8 mouse cellular contexts compared by ENCODE assay signal in the genomic region with DNA sequence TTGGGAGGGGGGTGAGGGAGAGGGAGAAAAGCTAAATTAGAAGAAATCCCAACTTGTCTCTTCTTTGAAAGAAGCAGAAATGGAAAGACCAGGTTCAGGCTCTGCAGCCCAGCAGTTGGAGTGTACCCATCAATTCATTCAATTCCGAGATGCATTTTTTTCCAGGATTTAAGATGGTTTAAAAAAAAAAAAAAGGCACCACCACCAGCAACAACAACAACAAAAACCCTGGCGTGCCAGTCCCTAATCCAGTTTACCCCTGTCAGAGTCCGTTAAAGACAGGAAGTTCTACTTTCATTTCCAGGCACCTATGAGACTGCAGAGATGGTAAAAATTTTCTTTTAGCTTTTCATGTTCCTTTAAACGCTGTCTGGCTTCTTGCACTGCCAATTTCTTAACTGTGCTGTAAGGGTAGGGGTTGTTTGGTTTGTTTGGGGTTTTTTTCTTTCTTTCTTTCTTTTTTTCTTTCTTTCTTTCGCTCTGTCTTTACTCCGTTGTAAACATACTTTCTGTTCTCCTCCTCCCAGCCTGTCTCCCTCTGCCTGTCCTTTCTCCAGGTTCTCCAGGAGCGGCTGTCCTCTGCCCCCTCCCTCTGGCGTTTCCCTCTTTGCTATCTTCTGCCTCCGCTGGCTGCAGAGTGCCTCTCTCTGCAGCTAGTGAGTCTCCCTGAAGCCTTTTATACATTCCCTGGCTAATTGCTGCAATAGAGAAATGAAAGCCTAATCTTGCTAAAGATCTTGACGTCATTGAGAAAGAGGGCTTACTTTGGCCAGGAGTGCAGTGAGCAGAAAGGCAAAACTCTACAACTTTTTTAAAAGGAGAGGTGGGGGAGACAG. TPM values are rescaled to one million over a fixed set of nuclear protein-coding genes. Genes with fewer than 3 reads are reported as not detected.
DNase-seq lines count a peak whose midpoint lies in the region; ATAC-seq and TF ChIP-seq lines count a peak whose summit lies in the region.

Gene Dio2 (minus strand): TSS at position 51 of the 836 bp plus-strand sequence.

- peak within 1 kb of the TSS; percentile 39 for H3K4me3 ChIP-seq in lung, embryonic 16.5 days (ENCODE audit: low read length)
- peak within 1 kb of the TSS; percentile 30 for H3K4me3 ChIP-seq in limb, embryonic 14.5 days (replicated peaks; ENCODE audit: low read length)

- no peaks in the 10 kb centered on the region for H3K4me1 ChIP-seq in lung, embryonic 16.5 days (replicated peaks; ENCODE audit: control insufficient read depth, insufficient read depth, low read length)
- no peaks in the 10 kb centered on the region for H3K4me1 ChIP-seq in limb, embryonic 14.5 days (ENCODE audit: control insufficient read depth, insufficient read depth, low read length)

- H3K27me3 ChIP-seq in lung, embryonic 16.5 days (ENCODE audit: control insufficient read depth, insufficient read depth, low read depth, low read length): no peaks in the 10 kb centered on the region
- H3K27me3 ChIP-seq in limb, embryonic 14.5 days (ENCODE audit: control insufficient read depth, insufficient read depth, low read length): no peaks in the 10 kb centered on the region

- peak within 1 kb of the TSS; percentile 29 for H3K9ac ChIP-seq in lung, embryonic 16.5 days (ENCODE audit: low read length)
- peak within 1 kb of the TSS; percentile 46 for H3K9ac ChIP-seq in limb, embryonic 14.5 days (ENCODE audit: low read depth, low read length, severe bottlenecking)

- DNase-seq in lung, postnatal 36 days: no peak
- peak; percentile 64 for DNase-seq in adrenal gland, postnatal 10 days
- DNase-seq in embryo, embryonic 11 days: peak; percentile 31
- DNase-seq in limb, embryonic 14.5 days (ENCODE audit: low spot score): no peak
- DNase-seq in right cerebral cortex, postnatal 25 days: peak; percentile 13

- WGBS in lung, embryonic 16.5 days: 13% methylated on average over 10 of the region's 10 CpGs
- 16% methylated on average over 10 of the region's 10 CpGs for WGBS in limb, embryonic 14.5 days

- ATAC-seq in lung, embryonic 16.5 days (ENCODE audit: low read depth): peak; percentile 61
- ATAC-seq in hematopoietic stem cell, adult 5-6 weeks (replicated peaks in 1 of 2; ENCODE audit: insufficient read depth in 1 of 2, low FRiP score in 2 of 2, low TSS enrichment in 1 of 2, low read depth in 1 of 2, poor library complexity in 2 of 2, severe bottlenecking in 2 of 2): peak; percentile 52 to 62
- no peak for ATAC-seq in limb, embryonic 14.5 days (ENCODE audit: low FRiP score, low read depth)
- ATAC-seq in monocyte, adult 5-6 weeks (replicated peaks; ENCODE audit: insufficient number of reproducible peaks, low FRiP score, low TSS enrichment, poor library complexity, severe bottlenecking): no peak

- no peaks in the 10 kb centered on the region for H3K36me3 ChIP-seq in lung, embryonic 16.5 days (ENCODE audit: control insufficient read depth, insufficient read depth, low read length)
- H3K36me3 ChIP-seq in limb, embryonic 14.5 days (ENCODE audit: control insufficient read depth, insufficient read depth, low read length): no peaks in the 10 kb centered on the region

- TF ChIP-seq POLR2A in limb, embryonic 14.5 days (IDR thresholded peaks at IDR 0.05; ENCODE audit: borderline replicate concordance, extremely low read depth, insufficient read depth, insufficient read length): no peak

- peak within 1 kb of the TSS; percentile 44 for H3K4me2 ChIP-seq in lung, embryonic 16.5 days (ENCODE audit: low read depth, low read length)
- peak within 1 kb of the TSS; percentile 53 for H3K4me2 ChIP-seq in limb, embryonic 14.5 days (replicated peaks; ENCODE audit: low read depth, low read length, severe bottlenecking)

- H3K27ac ChIP-seq in lung, embryonic 16.5 days (ENCODE audit: low read length): no peak within 1 kb of the TSS
- H3K27ac ChIP-seq in limb, embryonic 14.5 days (replicated peaks; ENCODE audit: low read depth, low read length): no peak within 1 kb of the TSS

- no peaks in the 10 kb centered on the region for H3K9me3 ChIP-seq in lung, embryonic 16.5 days (ENCODE audit: control insufficient read depth, low read length)
- no peaks in the 10 kb centered on the region for H3K9me3 ChIP-seq in limb, embryonic 14.5 days (ENCODE audit: control insufficient read depth, low read length)

RNA-seq across cellular contexts. Expression of gene Dio2, which starts in this region (rescaled TPM):
- 0.54 and 0.58 TPM in 2 replicates for polyA plus RNA-seq in lung, embryonic 16.5 days (2015; fragmentation: Nextera tagmentation; extraction: Ambion mirVana)
- 10 to 100 TPM; 12.1 to 88.4 TPM for total RNA-seq in adrenal gland, postnatal 10 days (2021)
- 8.3 and 9.2 TPM in 2 replicates for total RNA-seq in hematopoietic stem cell, adult 5-6 weeks (2017)
- polyA plus RNA-seq in limb, embryonic 14.5 days (2012; rRNA removed): 0.54 and 0.58 TPM in 2 replicates
- polyA plus RNA-seq in limb, embryonic 14.5 days (2014; fragmentation: Nextera tagmentation; extraction: Ambion mirVana): 0.50 and 0.83 TPM in 2 replicates
- 0.21 TPM in 1 of 3 replicates, not detected in the others for total RNA-seq in monocyte, adult 5-6 weeks (2017)

Comparison
In these comparisons a context has a peak if more than half of its experiments do, and no peak if none do; other contexts are left out.
1. Peak in ATAC-seq, H3K4me3 ChIP-seq, H3K9ac ChIP-seq and H3K4me2 ChIP-seq in lung, embryonic 16.5 days; RNA of the gene not detected or under 1 TPM.
2. ATAC-seq: peak in hematopoietic stem cell, adult 5-6 weeks (2 of 2); none in limb, embryonic 14.5 days (single experiment) and monocyte, adult 5-6 weeks (single experiment).
3. DNase-seq: peak in adrenal gland, postnatal 10 days (single experiment), embryo, embryonic 11 days (single experiment) and right cerebral cortex, postnatal 25 days (single experiment); none in lung, postnatal 36 days (single experiment) and limb, embryonic 14.5 days (single experiment).